9 mouse cellular contexts compared by ENCODE assay signal in the genomic region with DNA sequence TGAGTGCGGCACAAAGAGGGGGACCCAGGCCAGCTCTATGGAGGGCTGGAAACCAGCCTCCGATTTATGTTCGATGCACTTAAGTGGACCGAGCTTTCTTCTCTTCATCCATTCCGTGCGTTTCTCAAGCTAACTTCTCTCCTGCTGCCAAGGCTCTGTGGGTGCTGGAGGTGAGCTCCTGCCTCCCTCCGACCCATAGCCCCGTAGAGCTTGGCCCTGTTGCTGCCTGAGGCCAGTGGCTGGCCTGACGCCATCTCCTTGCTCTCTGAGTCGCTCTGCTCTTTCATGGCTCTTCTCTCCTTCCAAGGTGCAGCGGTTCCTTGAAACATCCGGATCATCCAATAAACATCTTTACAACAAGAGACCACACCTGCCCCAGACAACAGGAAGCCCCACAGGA. TPM values are rescaled to one million over a fixed set of nuclear protein-coding genes. Genes with fewer than 3 reads are reported as not detected.
DNase-seq lines count a peak whose midpoint lies in the region; ATAC-seq lines count a peak whose summit lies in the region.
"Had no signal": no experiment of that assay in that cellular context is flagged by ENCODE, and none has a peak within 500 bp of the region (broad histone marks: within the 10 kb centered on the region; RNA-seq: fewer than 3 reads in every experiment).

No protein-coding gene starts in this region.

- 42% methylated on average over 12 of the region's 12 CpGs for WGBS in heart, embryonic 15.5 days
- 49% methylated on average over 12 of the region's 12 CpGs for WGBS in midbrain, embryonic 12.5 days

- peaks cover 32% of the 10 kb centered on the region for H3K4me1 ChIP-seq in heart, embryonic 15.5 days (replicated peaks)
- peaks cover 73% of the 10 kb centered on the region for H3K4me1 ChIP-seq in midbrain, embryonic 12.5 days

- DNase-seq in cerebellum, adult 11 months, result peak; percentile 49
- DNase-seq in cerebellum, postnatal 4 days (ENCODE audit: low spot score in 2 of 2), result no peak
- DNase-seq in cerebellum, postnatal 25 days, result peak; percentile 60 to 77
- no peak for DNase-seq in spleen, postnatal 36 days (ENCODE audit: low spot score in 2 of 2)
- no peak for DNase-seq in c-Kit-positive CD71-positive TER-119-positive erythroid progenitor cells, embryonic 14.5 days (ENCODE audit: low spot score)
- DNase-seq in layer of hippocampus, postnatal 14 days (ENCODE audit: low spot score in 2 of 2), result no peak

- H3K9ac ChIP-seq in heart, embryonic 15.5 days, result no peak overlapping the region
- H3K9ac ChIP-seq in midbrain, embryonic 12.5 days (replicated peaks), result no peak overlapping the region; the same call in 1 of the 2 replicates

- no peak for ATAC-seq in heart, embryonic 15.5 days (replicated peaks; ENCODE audit: insufficient number of reproducible peaks, insufficient read depth, low FRiP score, low read depth)
- no peak for ATAC-seq in midbrain, embryonic 12.5 days (ENCODE audit: low FRiP score, low read depth)

- H3K4me3 ChIP-seq in heart, embryonic 15.5 days, result no peak overlapping the region
- H3K4me3 ChIP-seq in midbrain, embryonic 12.5 days, result no peak overlapping the region

- H3K36me3 ChIP-seq in heart, embryonic 15.5 days, result no peaks in the 10 kb centered on the region
- no peaks in the 10 kb centered on the region for H3K36me3 ChIP-seq in midbrain, embryonic 12.5 days

- peaks cover 7% of the 10 kb centered on the region for H3K27me3 ChIP-seq in heart, embryonic 15.5 days
- 0 out of 2 replicates have a peak, but pooled peaks cover 10% of the 10 kb centered on the region for H3K27me3 ChIP-seq in midbrain, embryonic 12.5 days

- H3K4me2 ChIP-seq in heart, embryonic 15.5 days, result no peak overlapping the region
- H3K4me2 ChIP-seq in midbrain, embryonic 12.5 days (replicated peaks), result peak overlapping the region; percentile 22

- H3K9me3 ChIP-seq in heart, embryonic 15.5 days (replicated peaks), result no peaks in the 10 kb centered on the region
- no peaks in the 10 kb centered on the region for H3K9me3 ChIP-seq in midbrain, embryonic 12.5 days

- H3K27ac ChIP-seq in heart, embryonic 15.5 days, result peak overlapping the region; percentile 7; the same call in 1 of the 2 replicates
- H3K27ac ChIP-seq in midbrain, embryonic 12.5 days (replicated peaks), result peak overlapping the region; percentile 96

RNA-seq across cellular contexts. Expression of a gene that starts 4.4 kb away (rescaled TPM):
- polyA plus RNA-seq in heart, embryonic 15.5 days (2015; fragmentation: Nextera tagmentation; extraction: Ambion mirVana), result not detected in 2 replicates
- polyA plus RNA-seq in midbrain, embryonic 12.5 days (2016; fragmentation: Nextera tagmentation; extraction: Ambion mirVana), result not detected in 2 replicates
- not detected for total RNA-seq in layer of hippocampus, postnatal 14 days (2021)
- polyA plus RNA-seq: gonadal fat pad, adult 2 months had no signal

Comparison
In these comparisons a context has a peak if more than half of its experiments do, and no peak if none do; other contexts are left out.
1. DNase-seq: peak in cerebellum, adult 11 months (single experiment) and cerebellum, postnatal 25 days (2 of 2); none in cerebellum, postnatal 4 days (0 of 2), spleen, postnatal 36 days (0 of 2), c-Kit-positive CD71-positive TER-119-positive erythroid progenitor cells, embryonic 14.5 days (single experiment) and layer of hippocampus, postnatal 14 days (0 of 2).